Mouse (Mus musculus) heart, embryonic 10.5 days (tissue): ENCODE measurements around the gene Gm14151. TPM values are rescaled to one million over a fixed set of nuclear protein-coding genes. Genes with fewer than 3 reads are reported as not detected.
A peak's percentile ranks its signal among the peaks of the same experiment; 100 is the strongest.
"Not testable (repeated sequence)": the region's sequence is repeated elsewhere in the genome, so short reads cannot be mapped to it uniquely, and the experiment has no call there.

Source experiments
- DNase-seq: peaks from one replicate; pipeline ENCODE4 v3.0.0-alpha.2; 2017; ENCODE audit warnings: low spot score
- H3K27ac ChIP-seq: fragments of 300-500 bp; sonication (generic); 2 replicates; pipeline ENCODE4 v1.5.1; 2016; ENCODE audit warnings: mild to moderate bottlenecking
- H3K27me3 ChIP-seq: fragments of 300-500 bp; sonication (generic); 2 replicates; pipeline ENCODE4 v1.6.1; 2016; ENCODE audit warnings: mild to moderate bottlenecking; ENCODE audit not compliant: poor library complexity, insufficient read depth, severe bottlenecking
- H3K36me3 ChIP-seq: fragments of 300-500 bp; sonication (generic); 2 replicates; pipeline ENCODE4 v1.6.1; 2016; ENCODE audit warnings: mild to moderate bottlenecking, moderate library complexity
- H3K4me1 ChIP-seq: fragments of 300-500 bp; sonication (generic); 2 replicates; pipeline ENCODE4 v1.6.1; 2016; ENCODE audit warnings: mild to moderate bottlenecking
- H3K4me3 ChIP-seq: fragments of 300-500 bp; sonication (generic); 2 replicates; pipeline ENCODE4 v1.5.1; 2016; ENCODE audit warnings: mild to moderate bottlenecking, moderate library complexity
- H3K9me3 ChIP-seq: fragments of 300-500 bp; sonication (generic); 2 replicates; pipeline ENCODE4 v1.6.1; 2016; ENCODE audit warnings: mild to moderate bottlenecking, moderate library complexity
- WGBS: fragments of 180-500 bp; shearing (Covaris S2); methylation state at CpG from one replicate; pipeline ENCODE4 v1.1.7; 2016; 5-methylcytosine and 5-hydroxymethylcytosine counted together
- polyA plus RNA-seq: library from polyadenylated mRNA; unstranded; fragments of >200 nt; fragmentation: Nextera tagmentation; extraction: Ambion mirVana; gene quantifications from 2 replicates; pipeline ENCODE4 v1.2.1, GENCODE M21; 2016

Gm14151 gene
- polyA plus RNA-seq = not detected in 2 replicates

- H3K4me3 ChIP-seq = not testable (repeated sequence)
These were observed at the start of gene Gm14151 for GRCm38 (mm10) chr2:151092250-151092649. Gene Gm14151, minus strand, starts transcription at chr2:151092350.

DNA sequence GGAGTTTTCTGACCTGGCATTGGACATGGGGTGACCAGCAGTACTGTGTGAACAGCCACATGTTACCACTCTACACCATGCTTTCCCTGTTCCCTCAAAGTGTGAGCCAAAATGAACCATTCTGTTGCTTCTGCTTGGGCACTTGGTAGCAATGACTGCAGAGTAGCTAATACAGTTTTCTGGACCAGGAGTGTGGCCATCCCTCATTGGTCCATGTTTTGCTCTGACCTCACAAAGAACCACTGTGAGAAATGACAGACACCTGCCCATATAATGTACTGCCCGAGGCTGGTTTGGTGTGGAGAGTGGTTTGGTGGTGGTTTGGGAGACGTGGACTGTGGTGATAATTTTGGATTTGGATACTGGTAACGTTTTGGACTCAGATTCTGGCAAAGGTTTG is 5.8 kb upstream of the Gm14151 start, which contains the start of gene Gm14147:
TSS of gene Gm14147 (plus strand) at position 301 of the 400 bp plus-strand sequence.
- H3K36me3 ChIP-seq, H3K27me3 ChIP-seq, DNase-seq: not testable (repeated sequence)

More at GRCm38 (mm10) chr2:151092250-151092649, at the start of gene Gm14151:
- not testable (repeated sequence) for H3K27me3 ChIP-seq, DNase-seq, H3K4me1 ChIP-seq, H3K36me3 ChIP-seq, H3K27ac ChIP-seq, H3K9me3 ChIP-seq
- no CpG with 5 or more reads among the region's 3 CpGs for WGBS

DNA sequence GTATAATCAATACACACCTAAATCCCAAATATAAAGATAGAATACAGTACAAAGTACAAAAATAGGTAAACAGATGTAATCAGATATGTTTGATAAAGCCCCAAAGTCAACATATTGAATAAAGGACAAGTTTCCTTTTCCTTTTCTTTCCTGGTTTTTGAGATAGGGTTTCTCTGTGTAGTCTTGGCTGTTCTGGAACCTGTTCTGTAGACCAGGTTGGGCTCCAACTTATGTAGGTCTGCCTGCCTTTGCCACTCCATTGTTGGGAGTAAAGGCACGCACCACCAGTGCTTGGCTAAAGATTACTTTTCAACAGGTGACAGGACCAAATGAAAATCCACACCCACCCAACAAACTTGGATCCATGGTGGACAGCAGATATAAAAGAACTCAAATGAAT is 35.5 kb downstream of the Gm14151 start:
- no peak for DNase-seq
- Histone ChIP-seq H3K27ac (no peak overlapping the region), H3K36me3 (no peaks in the 10 kb centered on the region), H3K27me3 (no peaks in the 10 kb centered on the region), H3K4me3 (no peak overlapping the region), H3K9me3 (no peaks in the 10 kb centered on the region), H3K4me1 (no peaks in the 10 kb centered on the region)
- 70% methylated on average over 1 of the region's 1 CpGs for WGBS

More for the DNA sequence above, 5.8 kb upstream of the Gm14151 start, which contains the start of gene Gm14147:
- H3K4me3 ChIP-seq, H3K4me1 ChIP-seq, H3K9me3 ChIP-seq, H3K27ac ChIP-seq: not testable (repeated sequence)
- whole genome bisulfite sequencing = no CpG with 5 or more reads among the region's 3 CpGs

GRCm38 (mm10) chr2:151040411-151040810 is 51.7 kb downstream of the Gm14151 start:
- WGBS = 77% methylated on average over 1 of the region's 1 CpGs
- no peaks in the 10 kb centered on the region for H3K36me3 ChIP-seq
- peaks cover 14% of the 10 kb centered on the region for H3K4me1 ChIP-seq
- no peak overlapping the region for H3K27ac ChIP-seq
- H3K9me3 ChIP-seq = no peaks in the 10 kb centered on the region
- DNase-seq = no peak
- H3K27me3 ChIP-seq = no peaks in the 10 kb centered on the region
- no peak overlapping the region for H3K4me3 ChIP-seq

- H3K36me3 ChIP-seq = no peaks in the 10 kb centered on the region
- DNase-seq = no peak
- no peaks in the 10 kb centered on the region for H3K9me3 ChIP-seq
- 40% methylated on average over 8 of the region's 8 CpGs for WGBS
- peak overlapping the region; percentile 95 for H3K4me3 ChIP-seq
- H3K27ac ChIP-seq = peak overlapping the region; percentile 97
- no peaks in the 10 kb centered on the region for H3K27me3 ChIP-seq
- H3K4me1 ChIP-seq = peaks cover 14% of the 10 kb centered on the region
These were observed 52.4 kb downstream of the Gm14151 start for GRCm38 (mm10) chr2:151039726-151040125.

GRCm38 (mm10) chr2:151039232-151039695 is 52.9 kb downstream of the Gm14151 start, which contains the start of the genes Ninl and Nanp:
Gene Ninl, minus strand, starts transcription at chr2:151039382.
Gene Nanp, minus strand, starts transcription at chr2:151039398.
- H3K36me3 ChIP-seq = no peaks in the 10 kb centered on the region
- peak within 1 kb of the TSS; percentile 95 for H3K4me3 ChIP-seq
- 1% methylated on average over 34 of the region's 34 CpGs for WGBS
- H3K9me3 ChIP-seq = no peaks in the 10 kb centered on the region
- H3K27ac ChIP-seq = peak within 1 kb of the TSS; percentile 97
- no peaks in the 10 kb centered on the region for H3K27me3 ChIP-seq
- DNase-seq = peak; percentile 98
- peaks cover 14% of the 10 kb centered on the region for H3K4me1 ChIP-seq

DNA sequence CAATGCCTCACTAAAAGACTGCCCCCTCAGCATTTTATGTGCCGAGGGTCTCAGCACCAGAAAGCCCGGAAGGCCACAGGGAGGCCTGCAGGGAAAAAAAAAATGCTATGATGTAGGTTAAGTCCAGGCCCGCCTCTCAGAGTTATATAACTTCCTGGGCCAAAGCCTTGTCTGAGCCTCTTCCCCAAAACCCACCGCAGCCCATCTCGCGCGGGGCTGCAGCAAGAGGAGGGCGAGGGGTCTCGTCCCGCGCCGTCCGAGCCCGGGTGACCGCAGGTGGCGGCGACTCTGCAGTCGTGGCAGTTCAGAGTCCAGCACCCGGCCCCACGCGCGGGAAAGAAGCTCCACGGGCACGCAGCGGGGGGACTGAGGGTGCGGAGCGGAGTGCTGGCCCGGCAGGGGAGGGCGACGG is 53.3 kb downstream of the Gm14151 start:
- peak overlapping the region; percentile 97 for H3K27ac ChIP-seq
- no peaks in the 10 kb centered on the region for H3K9me3 ChIP-seq
- H3K27me3 ChIP-seq = no peaks in the 10 kb centered on the region
- peaks cover 14% of the 10 kb centered on the region for H3K4me1 ChIP-seq
- peak overlapping the region; percentile 95 for H3K4me3 ChIP-seq
- peak; percentile 83 for DNase-seq
- under 1% methylated on average over 30 of the region's 30 CpGs for WGBS
- H3K36me3 ChIP-seq = no peaks in the 10 kb centered on the region

- H3K4me3 ChIP-seq = peak overlapping the region; percentile 95
- no peaks in the 10 kb centered on the region for H3K27me3 ChIP-seq
- H3K27ac ChIP-seq = peak overlapping the region; percentile 97
- peak; percentile 85 for DNase-seq
- peaks cover 14% of the 10 kb centered on the region for H3K4me1 ChIP-seq
- H3K36me3 ChIP-seq = no peaks in the 10 kb centered on the region
- whole genome bisulfite sequencing = 62% methylated on average over 18 of the region's 18 CpGs
- no peaks in the 10 kb centered on the region for H3K9me3 ChIP-seq
These were observed 54.1 kb downstream of the Gm14151 start for GRCm38 (mm10) chr2:151037876-151038552.

- Histone ChIP-seq H3K36me3 (no peaks in the 10 kb centered on the region), H3K4me3 (no peak overlapping the region), H3K4me1 (peaks cover 14% of the 10 kb centered on the region), H3K27ac (peak overlapping the region; percentile 97; the same call in 1 of the 2 replicates), H3K9me3 (no peaks in the 10 kb centered on the region), H3K27me3 (no peaks in the 10 kb centered on the region)
- 90% methylated on average over 1 of the region's 1 CpGs for whole genome bisulfite sequencing
- DNase-seq = no peak
These were observed 54.9 kb downstream of the Gm14151 start for GRCm38 (mm10) chr2:151037292-151037691.

Other genes with a start within 250 kb of the Gm14151 start
- 53.7 and 54.8 TPM in 2 replicates for gene Abhd12, start 187.6 kb downstream of the Gm14151 start, polyA plus RNA-seq
- 38.0 and 57.1 TPM in 2 replicates for gene Gins1, start 186.9 kb downstream of the Gm14151 start, polyA plus RNA-seq
- 10.3 and 10.9 TPM in 2 replicates for gene Ninl, start 53.0 kb downstream of the Gm14151 start, polyA plus RNA-seq
- 33.2 and 39.9 TPM in 2 replicates for gene Nanp, start 53.0 kb downstream of the Gm14151 start, polyA plus RNA-seq
- gene Gm14147, start 5.9 kb upstream of the Gm14151 start, polyA plus RNA-seq = not detected in 2 replicates